Mouse (Mus musculus): ENCODE data around the gene Taok2.

The Taok2 gene

GRCm38 (mm10) chr7:126869780-126870519 is 14.6 kb downstream of the Taok2 start:
- DNase-seq: no peak

- no peak for DNase-seq
Measured at GRCm38 (mm10) chr7:126868003-126868402, 16.5 kb downstream of the Taok2 start.

- DNase-seq: no peak
Measured at GRCm38 (mm10) chr7:126867534-126867933, 17.0 kb downstream of the Taok2 start.

GRCm38 (mm10) chr7:126863791-126864190 is 20.7 kb downstream of the Taok2 start:
- DNase-seq: no peak

DNA sequence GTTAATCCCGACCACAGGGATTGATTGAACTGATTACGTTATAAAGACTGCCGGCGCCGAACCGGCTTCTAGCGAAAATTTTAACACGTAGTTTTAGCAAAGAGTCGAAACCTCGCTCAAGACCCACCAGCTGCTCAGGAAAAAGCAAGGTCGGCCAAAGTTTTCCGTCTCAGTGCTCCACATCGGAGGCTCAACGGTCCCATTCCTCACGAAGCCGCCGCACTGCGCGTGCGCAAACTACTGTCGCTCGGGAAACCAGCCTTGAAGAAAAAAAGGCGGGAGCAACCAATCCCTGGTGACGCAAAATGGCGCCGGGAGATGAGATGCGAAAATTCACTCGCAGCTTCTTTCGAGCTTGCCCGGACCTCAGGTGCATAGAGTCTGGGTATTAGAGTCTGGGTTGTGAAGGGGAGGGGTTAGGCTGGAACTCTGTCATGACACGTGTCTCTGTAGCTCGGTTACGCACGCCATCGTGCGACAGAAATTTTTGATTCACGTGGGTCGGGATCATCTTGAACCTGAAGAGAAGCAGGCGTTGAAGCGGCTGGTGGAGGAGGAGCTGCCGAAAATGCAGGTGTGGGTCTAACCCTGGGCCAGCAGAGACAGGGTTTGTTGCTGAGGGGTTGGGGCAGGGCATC is 22.2 kb downstream of the Taok2 start, which contains the start of gene Ino80e:
TSS of gene Ino80e (minus strand) at position 231 of the 638 bp plus-strand sequence.
- peak; percentile 94 to 97 for DNase-seq

- DNase-seq: peak; percentile 96
Measured at GRCm38 (mm10) chr7:126861429-126862130, 22.9 kb downstream of the Taok2 start, which contains the start of gene Hirip3. Gene Hirip3, plus strand, starts transcription at chr7:126861972.

DNA sequence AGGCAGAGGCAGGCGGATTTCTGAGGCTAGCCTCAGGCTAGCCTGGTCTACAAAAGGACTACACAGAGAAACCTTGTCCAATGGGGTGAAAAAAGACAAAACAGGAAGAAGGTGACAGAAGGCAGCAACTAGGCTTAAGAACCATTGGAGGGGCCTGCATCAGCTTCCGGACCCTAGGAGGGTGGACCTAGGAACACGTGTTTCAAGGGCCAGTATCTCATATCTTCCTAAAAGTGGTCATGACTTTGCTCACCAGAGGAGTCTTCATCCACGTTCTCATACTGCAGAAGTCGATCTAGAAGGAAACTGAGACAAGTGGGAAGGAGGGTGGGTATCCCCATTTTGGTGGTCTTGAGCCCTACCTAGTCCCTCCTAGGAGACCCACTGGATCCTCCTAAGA is 23.5 kb downstream of the Taok2 start:
- DNase-seq: no peak

GRCm38 (mm10) chr7:126856741-126857420 is 27.6 kb downstream of the Taok2 start:
- no peak for DNase-seq

- peak; percentile 37 to 39 for DNase-seq
Measured at GRCm38 (mm10) chr7:126855641-126856040, 28.9 kb downstream of the Taok2 start.

DNA sequence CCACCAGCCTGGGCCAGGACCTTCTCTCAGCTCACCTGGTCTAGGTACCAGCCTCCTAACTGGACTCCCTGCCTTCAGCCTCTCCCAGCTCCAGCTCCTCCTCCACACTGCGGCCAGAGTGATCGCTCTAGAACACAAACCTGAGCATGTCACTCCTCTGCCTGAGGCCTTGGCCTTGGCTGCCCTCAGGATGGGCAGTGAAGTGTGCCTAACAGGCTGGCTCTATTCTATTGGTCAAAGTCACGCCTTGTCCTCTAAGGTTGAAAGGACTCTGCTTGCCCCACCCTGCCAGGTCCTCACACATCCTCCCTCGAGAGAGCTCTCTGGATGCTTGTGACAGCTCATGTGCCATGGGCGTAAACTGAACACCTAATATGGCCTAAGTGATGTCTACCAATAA is 31.0 kb downstream of the Taok2 start:
- no peak for DNase-seq

- DNase-seq: no peak
Measured at GRCm38 (mm10) chr7:126851192-126851591, 33.3 kb downstream of the Taok2 start.

DNA sequence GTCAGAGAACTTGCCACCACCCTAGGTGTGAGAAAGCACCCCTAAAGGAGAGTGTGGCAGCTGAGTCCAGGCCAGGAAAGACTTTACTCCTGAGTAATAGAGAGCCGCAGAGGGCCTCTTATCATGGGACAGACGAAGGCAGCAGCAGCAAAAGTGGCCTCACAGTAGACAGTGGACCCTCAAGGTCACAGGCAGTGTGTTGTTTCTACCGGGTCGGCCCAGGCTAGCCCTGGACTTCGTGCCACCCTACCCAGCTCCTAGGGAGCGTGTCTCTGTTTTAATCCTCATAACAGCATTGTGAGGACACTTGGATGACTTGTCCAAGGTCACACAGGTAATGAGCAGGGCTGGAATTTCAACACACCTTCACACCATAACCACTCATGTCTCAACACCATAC is 34.3 kb downstream of the Taok2 start:
- DNase-seq: no peak

GRCm38 (mm10) chr7:126848794-126849193 is 35.7 kb downstream of the Taok2 start:
- DNase-seq: no peak

- no peak for DNase-seq
Measured at GRCm38 (mm10) chr7:126847421-126848398, 36.8 kb downstream of the Taok2 start.

- DNase-seq: no peak
Measured at GRCm38 (mm10) chr7:126847116-126847420, 37.4 kb downstream of the Taok2 start, which contains the start of gene Doc2a. Gene Doc2a, plus strand, starts transcription at chr7:126847416.

DNA sequence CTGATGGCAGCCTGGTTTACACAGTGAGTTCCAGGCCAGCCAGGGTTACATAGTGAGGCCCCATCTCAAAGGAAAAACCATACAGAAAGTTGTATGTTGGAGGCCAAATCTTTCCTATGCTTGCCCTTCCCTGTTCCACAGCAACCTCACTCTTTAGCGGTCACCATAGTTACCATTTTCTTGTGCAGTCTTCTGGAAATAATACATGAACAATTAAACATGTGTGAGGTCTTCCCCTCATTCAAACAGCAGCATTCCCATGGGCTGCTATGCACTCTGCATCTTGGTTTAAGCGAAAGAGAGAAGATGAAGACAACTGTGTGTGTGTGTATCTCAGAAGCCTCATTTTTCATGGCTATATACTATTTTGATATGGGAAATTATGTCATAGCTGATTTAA is 39.0 kb downstream of the Taok2 start:
- no peak for DNase-seq

DNA sequence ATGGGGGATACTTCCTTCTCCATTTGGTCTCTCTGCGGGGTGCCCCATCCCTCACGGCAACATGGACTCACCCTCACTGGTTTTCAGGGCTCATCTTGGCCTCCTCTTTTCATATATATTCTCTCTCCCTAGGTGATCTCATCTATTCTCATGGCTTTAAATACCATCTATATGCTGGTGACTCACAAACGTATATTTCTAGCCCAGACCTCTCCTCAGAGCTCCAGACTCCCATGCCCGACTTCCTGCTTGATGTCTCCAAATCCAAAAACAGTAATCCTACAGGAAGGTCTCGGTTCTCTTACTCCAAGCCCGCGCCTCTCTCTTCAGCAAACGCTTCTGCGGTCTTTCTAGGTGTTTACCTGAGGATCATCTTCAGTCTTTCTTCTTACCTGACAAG is 41.2 kb downstream of the Taok2 start:
- no peak for DNase-seq

GRCm38 (mm10) chr7:126833294-126833693 is 51.2 kb downstream of the Taok2 start:
- DNase-seq: no peak

DNA sequence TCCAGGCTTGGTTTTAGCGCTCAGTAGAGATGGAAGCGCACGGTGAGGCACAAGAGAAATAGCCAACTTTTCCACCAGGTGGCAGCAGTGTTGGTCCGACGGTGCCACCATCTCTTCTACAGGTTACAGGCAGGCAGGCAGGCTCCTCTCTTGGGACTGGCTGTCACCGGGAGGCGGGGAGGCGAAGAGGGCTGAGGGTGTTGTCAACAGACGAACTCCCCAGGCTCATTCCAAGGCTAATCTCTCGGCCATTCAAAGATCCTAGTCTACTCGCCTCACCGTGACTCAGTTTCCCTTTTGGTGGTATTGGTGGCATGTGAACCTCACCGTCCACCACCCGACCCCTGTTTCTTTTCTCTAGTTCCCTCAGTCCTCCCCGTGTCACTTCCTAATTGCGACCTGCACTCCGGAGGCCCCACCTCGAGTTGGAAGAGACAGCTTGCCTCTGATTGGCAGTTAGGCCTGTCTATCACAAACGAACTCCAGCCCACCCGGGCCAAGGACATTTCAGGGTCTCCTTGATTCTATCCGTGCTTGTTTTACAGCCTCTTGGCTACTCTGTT is 52.4 kb downstream of the Taok2 start:
- peak; percentile 86 to 89 for DNase-seq

GRCm38 (mm10) chr7:126831539-126831938 is 53.0 kb downstream of the Taok2 start, which contains the start of gene 4930451I11Rik:
Gene 4930451I11Rik, minus strand, starts transcription at chr7:126831639.
- no peak for DNase-seq

DNA sequence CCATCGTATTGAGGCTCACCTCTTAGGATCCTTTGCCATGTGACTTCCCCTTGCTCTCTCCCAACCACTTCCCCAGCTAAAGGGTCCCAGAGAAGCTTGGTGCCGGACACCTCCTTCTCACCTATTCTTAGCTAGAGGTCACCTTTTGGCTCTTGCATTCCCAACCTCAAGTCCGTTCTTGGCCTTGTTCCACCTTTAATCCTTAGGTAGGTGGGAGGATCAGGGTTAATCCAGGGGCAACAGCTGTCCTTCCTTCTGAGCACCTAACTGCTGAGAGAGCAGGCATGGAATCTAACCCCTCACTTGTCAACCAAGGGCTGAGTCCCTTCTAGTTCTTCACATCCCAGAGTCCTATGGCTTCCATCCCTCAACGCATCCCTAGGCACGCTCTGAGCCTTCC is 58.6 kb downstream of the Taok2 start:
- no peak for DNase-seq
